Mouse (Mus musculus) ES-Bruce4 (cell line): ENCODE data around the gene Sh3d19. TPM values are rescaled to one million over a fixed set of nuclear protein-coding genes. Genes with fewer than 3 reads are reported as not detected.

ENCODE experiments used
- H3K27ac ChIP-seq: 2 replicates; pipeline ENCODE4 v1.5.1; 2012; ENCODE audit warnings: low read length, inconsistent platforms; ENCODE audit not compliant: insufficient read depth
- H3K27me3 ChIP-seq: 2 replicates; pipeline ENCODE4 v1.6.1; 2012; ENCODE audit warnings: mild to moderate bottlenecking, low read length, inconsistent platforms; ENCODE audit not compliant: control insufficient read depth, poor library complexity, insufficient read depth, severe bottlenecking
- H3K36me3 ChIP-seq: 2 replicates; pipeline ENCODE4 v1.6.1; 2012; ENCODE audit warnings: inconsistent platforms, mild to moderate bottlenecking, low read length, moderate library complexity; ENCODE audit not compliant: control insufficient read depth, poor library complexity, insufficient read depth, severe bottlenecking
- H3K4me1 ChIP-seq: one replicate; pipeline ENCODE4 v1.8.1; 2011; ENCODE audit warnings: low read length; ENCODE audit not compliant: control insufficient read depth, insufficient read depth
- H3K4me3 ChIP-seq: 2 replicates; pipeline ENCODE4 v1.5.1; 2011; ENCODE audit warnings: low read depth, mild to moderate bottlenecking, low read length
- H3K9ac ChIP-seq: 2 replicates; pipeline ENCODE4 v1.6.1; 2012; ENCODE audit warnings: low read depth, mild to moderate bottlenecking, inconsistent platforms; ENCODE audit not compliant: poor library complexity, severe bottlenecking
- H3K9me3 ChIP-seq: replicated peaks from 2 replicates; pipeline ENCODE4 v1.6.1; 2012; ENCODE audit warnings: mild to moderate bottlenecking, low read length, inconsistent platforms; ENCODE audit not compliant: control insufficient read depth, poor library complexity, insufficient read depth, severe bottlenecking
- CTCF ChIP-seq: IDR thresholded peaks from one replicate; pipeline ENCODE4 v1.8.1; 2011; ENCODE audit warnings: low read depth, low read length
- EP300 ChIP-seq: IDR thresholded peaks from 2 replicates; pipeline ENCODE4 v1.6.1; 2011; ENCODE audit warnings: low read depth, low read length; ENCODE audit not compliant: insufficient read depth
- POLR2A ChIP-seq: IDR thresholded peaks from one replicate; pipeline ENCODE4 v1.8.1; 2011; ENCODE audit warnings: low read length; ENCODE audit not compliant: insufficient read depth
- polyA plus RNA-seq: library from polyadenylated mRNA; stranded (reverse); fragments of >200 nt; gene quantifications from 2 replicates; pipeline ENCODE4 v1.2.4, GENCODE M21; 2011; ENCODE audit warnings: low read depth; ENCODE audit not compliant: missing spikeins, insufficient read depth, insufficient read length

The Sh3d19 gene
- polyA plus RNA-seq, 1 experiment, result 46.6 TPM

GRCm38 (mm10) chr3:86135886-86136563 lies 165.1 kb downstream of the Sh3d19 start:
- Histone ChIP-seq H3K4me3 (no peak overlapping the region), H3K36me3 (peaks cover 69% of the 10 kb centered on the region), H3K27ac (no peak overlapping the region), H3K9me3 (no peaks in the 10 kb centered on the region), H3K9ac (no peak overlapping the region), H3K4me1 (no peaks in the 10 kb centered on the region), H3K27me3 (no peaks in the 10 kb centered on the region)
- TF ChIP-seq POLR2A, result no peak
- TF ChIP-seq EP300, result no peak
- no peak for TF ChIP-seq CTCF

GRCm38 (mm10) chr3:86136936-86137574 lies 166.1 kb downstream of the Sh3d19 start:
- no peak overlapping the region for H3K27ac ChIP-seq
- no peaks in the 10 kb centered on the region for H3K9me3 ChIP-seq
- no peaks in the 10 kb centered on the region for H3K4me1 ChIP-seq
- no peaks in the 10 kb centered on the region for H3K27me3 ChIP-seq
- H3K4me3 ChIP-seq, result no peak overlapping the region
- H3K9ac ChIP-seq, result no peak overlapping the region
- peaks cover 74% of the 10 kb centered on the region for H3K36me3 ChIP-seq
- TF ChIP-seq EP300, result no peak
- TF ChIP-seq CTCF, result no peak
- no peak for TF ChIP-seq POLR2A

- Histone ChIP-seq H3K4me3 (no peak overlapping the region), H3K9me3 (no peaks in the 10 kb centered on the region), H3K9ac (peak overlapping the region; percentile 91), H3K27ac (no peak overlapping the region), H3K36me3 (peaks cover 68% of the 10 kb centered on the region), H3K4me1 (no peaks in the 10 kb centered on the region), H3K27me3 (no peaks in the 10 kb centered on the region)
- TF ChIP-seq EP300 (no peak), POLR2A (no peak), CTCF (no peak)
Measured at GRCm38 (mm10) chr3:86139660-86140059, 168.8 kb downstream of the Sh3d19 start.

GRCm38 (mm10) chr3:86141366-86141765 lies 170.5 kb downstream of the Sh3d19 start:
- no peaks in the 10 kb centered on the region for H3K4me1 ChIP-seq
- no peak overlapping the region for H3K27ac ChIP-seq
- H3K9ac ChIP-seq, result peak overlapping the region; percentile 91
- no peak for TF ChIP-seq POLR2A
- no peaks in the 10 kb centered on the region for H3K9me3 ChIP-seq
- H3K4me3 ChIP-seq, result peak overlapping the region; percentile 96
- H3K27me3 ChIP-seq, result no peaks in the 10 kb centered on the region
- H3K36me3 ChIP-seq, result peaks cover 52% of the 10 kb centered on the region

GRCm38 (mm10) chr3:86141886-86142262 lies 171.0 kb downstream of the Sh3d19 start:
- no peak for TF ChIP-seq CTCF
- TF ChIP-seq POLR2A, result no peak
- TF ChIP-seq EP300, result no peak
- H3K27me3 ChIP-seq, result no peaks in the 10 kb centered on the region
- peak overlapping the region; percentile 91 for H3K9ac ChIP-seq
- peaks cover 47% of the 10 kb centered on the region for H3K36me3 ChIP-seq
- peak overlapping the region; percentile 17; the same call in 1 of the 2 replicates for H3K27ac ChIP-seq
- H3K4me3 ChIP-seq, result peak overlapping the region; percentile 96
- H3K9me3 ChIP-seq, result no peaks in the 10 kb centered on the region
- H3K4me1 ChIP-seq, result no peaks in the 10 kb centered on the region

GRCm38 (mm10) chr3:86142263-86142933 lies 171.5 kb downstream of the Sh3d19 start, which contains the start of gene Rps3a1:
Gene Rps3a1, minus strand, starts transcription at chr3:86142702.
- H3K4me1 ChIP-seq, result no peaks in the 10 kb centered on the region
- H3K4me3 ChIP-seq, result peak within 1 kb of the TSS; percentile 96
- H3K27me3 ChIP-seq, result no peaks in the 10 kb centered on the region
- peak within 1 kb of the TSS; percentile 17; the same call in 1 of the 2 replicates for H3K27ac ChIP-seq
- H3K9ac ChIP-seq, result peak within 1 kb of the TSS; percentile 91
- peaks cover 42% of the 10 kb centered on the region for H3K36me3 ChIP-seq
- no peaks in the 10 kb centered on the region for H3K9me3 ChIP-seq
- TF ChIP-seq EP300 (peak; percentile 64; the same call in 1 of the 2 replicates), CTCF (peak; percentile 95), POLR2A (peak; percentile 46)
